Mouse (Mus musculus) heart, postnatal 0 days (tissue): ENCODE measurements at regions not wholly inside any gene's neighbourhood (a gene's known extent, or its start where the extent isn't known, plus 50 kb on each side); places are given as distances from the start of the nearest gene placed in this dataset.
A peak's percentile ranks its signal among the peaks of the same experiment; 100 is the strongest.

Experiments used
- ATAC-seq: fragments of 200-750 bp; cut with Nextera tagmentation; 2 replicates; pipeline ENCODE4 v1.8.0; 2017; ENCODE audit warnings: low read depth, moderate number of reproducible peaks, moderate library complexity; ENCODE audit not compliant: insufficient read depth
- DNase-seq: peaks from one replicate; pipeline ENCODE4 v3.0.0-alpha.2; 2016; ENCODE audit warnings: low spot score
- H3K27ac ChIP-seq: fragments of 300-500 bp; sonication (generic); 2 replicates; pipeline ENCODE4 v1.5.1; 2014; ENCODE audit warnings: low read depth, mild to moderate bottlenecking
- H3K27me3 ChIP-seq: fragments of 300-500 bp; sonication (generic); 2 replicates; pipeline ENCODE4 v1.6.1; 2014; ENCODE audit warnings: low read length, mixed read lengths; ENCODE audit not compliant: control insufficient read depth, insufficient read depth
- H3K36me3 ChIP-seq: fragments of 300-500 bp; sonication (generic); replicated peaks from 2 replicates; pipeline ENCODE4 v1.6.1; 2014; ENCODE audit warnings: low read length, mixed read lengths; ENCODE audit not compliant: control insufficient read depth, insufficient read depth
- H3K4me1 ChIP-seq: fragments of 300-500 bp; sonication (generic); 2 replicates; pipeline ENCODE4 v1.6.1; 2014; ENCODE audit warnings: antibody characterized with exemption; ENCODE audit not compliant: control insufficient read depth, insufficient read depth
- H3K4me2 ChIP-seq: fragments of 300-500 bp; sonication (generic); 2 replicates; pipeline ENCODE4 v1.6.1; 2014; ENCODE audit warnings: low read depth, mild to moderate bottlenecking, low read length, moderate library complexity
- H3K4me3 ChIP-seq: fragments of 300-500 bp; sonication (generic); 2 replicates; pipeline ENCODE4 v1.5.1; 2014; ENCODE audit warnings: low read depth, low read length
- H3K9ac ChIP-seq: fragments of 300-500 bp; sonication (generic); replicated peaks from 2 replicates; pipeline ENCODE4 v1.6.1; 2014; ENCODE audit warnings: low read depth, low read length, mixed read lengths
- H3K9me3 ChIP-seq: fragments of 300-500 bp; sonication (generic); replicated peaks from 2 replicates; pipeline ENCODE4 v1.6.1; 2016; ENCODE audit warnings: low read length; ENCODE audit not compliant: control insufficient read depth
- CTCF ChIP-seq: IDR thresholded peaks from 2 replicates; pipeline ENCODE4 v1.5.1; 2016; ENCODE audit warnings: antibody characterized with exemption, control low read depth, low read depth
- EP300 ChIP-seq: IDR thresholded peaks from 2 replicates; pipeline ENCODE4 v1.6.1; 2016; ENCODE audit warnings: antibody characterized with exemption, low read depth
- WGBS: fragments of 180-500 bp; shearing (Covaris S2); extraction: QIAGEN DNeasy Blood & Tissue Kit; methylation state at CpG from one replicate; pipeline ENCODE4 v1.1.7; 2014; 5-methylcytosine and 5-hydroxymethylcytosine counted together

GRCm38 (mm10) chr15:62939416-62939815 lies 905.6 kb downstream of the Gsdmc2 start:
- TF ChIP-seq CTCF: no peak
- H3K4me3 ChIP-seq: no peak overlapping the region
- H3K36me3 ChIP-seq: no peaks in the 10 kb centered on the region
- no peak for ATAC-seq
- no peak overlapping the region for H3K4me2 ChIP-seq
- no peaks in the 10 kb centered on the region for H3K27me3 ChIP-seq
- 0 out of 2 replicates have a peak, but pooled peaks cover 6% of the 10 kb centered on the region for H3K4me1 ChIP-seq
- WGBS: 78% methylated on average over 2 of the region's 2 CpGs
- no peaks in the 10 kb centered on the region for H3K9me3 ChIP-seq
- H3K27ac ChIP-seq: no peak overlapping the region
- H3K9ac ChIP-seq: no peak overlapping the region
- no peak for DNase-seq

GRCm38 (mm10) chr15:62937756-62938155 lies 907.2 kb downstream of the Gsdmc2 start:
- no peak overlapping the region for H3K4me2 ChIP-seq
- DNase-seq (no peak), ATAC-seq (no peak)
- no peaks in the 10 kb centered on the region for H3K27me3 ChIP-seq
- H3K9me3 ChIP-seq: no peaks in the 10 kb centered on the region
- no peak overlapping the region for H3K9ac ChIP-seq
- H3K27ac ChIP-seq: no peak overlapping the region
- H3K36me3 ChIP-seq: no peaks in the 10 kb centered on the region
- no peak for TF ChIP-seq EP300
- no peak for TF ChIP-seq CTCF
- no peak overlapping the region for H3K4me3 ChIP-seq
- 0 out of 2 replicates have a peak, but pooled peaks cover 10% of the 10 kb centered on the region for H3K4me1 ChIP-seq
- 84% methylated on average over 4 of the region's 4 CpGs for WGBS

DNA sequence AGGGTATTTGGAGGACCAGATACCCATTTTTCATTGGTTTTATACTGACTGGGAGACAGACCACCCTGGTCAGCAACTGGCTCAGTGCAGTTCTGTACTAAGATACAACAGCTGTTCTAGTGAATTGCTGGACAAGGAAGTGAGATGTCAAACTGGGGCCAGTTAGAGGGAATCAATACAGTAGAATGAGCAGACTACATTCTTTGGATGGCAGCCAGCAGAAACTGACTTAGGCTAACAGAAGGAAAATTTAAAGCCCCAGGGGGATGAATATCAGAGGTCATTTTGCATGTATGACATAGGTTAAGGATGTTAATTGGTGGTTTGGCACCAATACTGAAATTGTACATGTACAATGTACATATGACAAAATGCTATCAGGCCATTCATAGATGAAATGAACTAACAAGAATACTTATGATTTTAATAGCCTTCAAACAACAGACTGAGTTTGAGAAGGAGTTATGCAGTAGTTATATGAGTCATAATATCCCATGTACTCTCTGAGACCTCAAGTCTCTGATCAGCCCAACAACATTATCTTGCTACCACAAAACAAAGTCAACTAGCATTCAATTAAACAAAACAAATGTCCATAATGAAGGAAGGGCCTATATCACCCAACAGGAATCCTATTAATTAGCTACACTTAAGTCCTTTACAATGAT lies 910.3 kb downstream of the Gsdmc2 start:
- no peaks in the 10 kb centered on the region for H3K36me3 ChIP-seq
- peak overlapping the region; percentile 30; the same call in 1 of the 2 replicates for H3K27ac ChIP-seq
- H3K9ac ChIP-seq: no peak overlapping the region
- H3K27me3 ChIP-seq: no peaks in the 10 kb centered on the region
- H3K4me2 ChIP-seq: no peak overlapping the region
- DNase-seq (peak; percentile 78), ATAC-seq (peak; percentile 66)
- no peak for TF ChIP-seq CTCF
- TF ChIP-seq EP300: no peak
- 0 out of 2 replicates have a peak, but pooled peaks cover 10% of the 10 kb centered on the region for H3K4me1 ChIP-seq
- H3K4me3 ChIP-seq: no peak overlapping the region
- H3K9me3 ChIP-seq: no peaks in the 10 kb centered on the region

- no peak for TF ChIP-seq EP300
- TF ChIP-seq CTCF: no peak
- Histone ChIP-seq H3K4me1 (peaks cover 11% of the 10 kb centered on the region; the same call in 1 of the 2 replicates), H3K36me3 (no peaks in the 10 kb centered on the region), H3K9me3 (no peaks in the 10 kb centered on the region), H3K27ac (peak overlapping the region; percentile 40), H3K9ac (no peak overlapping the region), H3K27me3 (no peaks in the 10 kb centered on the region), H3K4me3 (no peak overlapping the region), H3K4me2 (no peak overlapping the region)
- 75% methylated on average over 2 of the region's 2 CpGs for WGBS
- no peak for DNase-seq
- ATAC-seq: no peak
Measured at GRCm38 (mm10) chr15:62920520-62920919, 924.5 kb downstream of the Gsdmc2 start.

DNA sequence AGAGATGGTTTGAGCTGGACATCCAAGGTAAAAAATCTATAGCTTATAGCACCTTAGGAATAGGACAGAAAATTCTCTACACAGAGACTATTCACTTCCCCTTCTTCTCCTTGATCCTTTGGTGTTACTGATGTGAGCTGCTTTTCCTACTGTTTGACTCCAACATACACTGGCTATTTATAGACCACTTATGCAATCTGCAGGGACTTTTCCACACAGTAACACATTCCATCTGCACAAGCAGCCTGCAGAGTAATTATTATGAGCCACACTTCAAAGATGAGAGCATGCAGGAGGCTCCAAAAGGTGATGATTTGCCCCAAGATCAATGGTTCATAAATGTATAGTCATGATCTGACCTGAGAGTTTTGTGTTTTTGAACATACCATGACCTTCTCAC lies 925.7 kb downstream of the Gsdmc2 start:
- TF ChIP-seq CTCF: no peak
- peak; percentile 68; the same call in 1 of the 2 replicates for TF ChIP-seq EP300
- Histone ChIP-seq H3K27me3 (no peaks in the 10 kb centered on the region), H3K9me3 (no peaks in the 10 kb centered on the region), H3K27ac (peak overlapping the region; percentile 76), H3K4me2 (no peak overlapping the region; the same call in 1 of the 2 replicates), H3K4me1 (peaks cover 11% of the 10 kb centered on the region; the same call in 1 of the 2 replicates), H3K9ac (no peak overlapping the region), H3K36me3 (no peaks in the 10 kb centered on the region), H3K4me3 (no peak overlapping the region)
- ATAC-seq (peak; percentile 94), DNase-seq (peak; percentile 93)

DNA sequence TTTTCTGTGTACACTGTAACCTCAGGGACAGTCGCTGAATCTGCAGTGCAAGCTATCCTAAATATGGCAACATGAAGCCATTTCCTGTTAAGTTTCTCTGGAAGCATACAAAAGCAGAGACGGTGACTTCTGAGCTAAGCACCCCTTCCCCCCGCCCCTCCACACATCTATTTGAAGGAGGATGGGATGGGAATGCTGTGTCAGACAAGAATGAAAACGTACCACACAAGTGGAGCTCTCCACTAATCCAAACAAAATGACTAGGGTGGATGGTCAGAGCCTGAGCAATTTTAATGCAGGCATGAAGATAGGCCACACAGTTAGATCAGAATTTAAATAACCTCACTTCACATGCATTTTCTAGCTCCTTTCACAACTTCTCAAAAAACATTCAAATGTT lies 936.6 kb downstream of the Gsdmc2 start:
- Histone ChIP-seq H3K4me2 (no peak overlapping the region), H3K9ac (no peak overlapping the region), H3K27me3 (no peaks in the 10 kb centered on the region), H3K4me3 (no peak overlapping the region), H3K36me3 (no peaks in the 10 kb centered on the region), H3K27ac (no peak overlapping the region), H3K9me3 (no peaks in the 10 kb centered on the region), H3K4me1 (no peaks in the 10 kb centered on the region)
- 27% methylated on average over 4 of the region's 4 CpGs for WGBS
- TF ChIP-seq EP300 (no peak), CTCF (no peak)
- ATAC-seq (no peak), DNase-seq (no peak)
